Mouse (Mus musculus): ENCODE measurements at regions not wholly inside any gene's neighbourhood (a gene's known extent, or its start where the extent isn't known, plus 50 kb on each side); places are given as distances from the start of the nearest gene placed in this dataset.

DNA sequence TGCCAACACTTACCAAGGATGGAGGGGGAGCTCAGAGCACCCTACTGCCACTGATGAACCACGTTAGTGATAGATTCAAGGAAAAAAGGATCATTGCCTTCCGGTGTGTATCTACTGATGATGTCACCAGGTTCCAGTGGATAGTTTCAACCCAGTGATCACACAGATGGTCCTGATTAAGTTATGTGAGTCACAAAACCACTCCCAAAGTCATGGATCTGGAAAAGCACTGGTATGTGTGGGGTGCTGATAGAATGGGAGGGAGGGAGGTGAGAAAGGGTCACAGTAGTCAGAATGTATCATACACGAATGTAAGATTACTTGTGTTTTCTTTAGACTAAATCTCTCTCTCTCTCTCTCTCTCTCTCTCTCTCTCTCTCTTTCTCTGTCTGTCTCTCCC, 523.6 kb upstream of the Tmpo start:
- Histone ChIP-seq H3K36me3 (ENCODE audit: control insufficient read depth, insufficient read depth, low read length) (no peaks in the 10 kb centered on the region), H3K27me3 (ENCODE audit: control insufficient read depth, insufficient read depth, low read length) (no peaks in the 10 kb centered on the region), H3K4me2 (ENCODE audit: low read depth, severe bottlenecking) (no peak overlapping the region), H3K9ac (ENCODE audit: low read length) (no peak overlapping the region), H3K27ac (replicated peaks; ENCODE audit: low read depth, low read length) (no peak overlapping the region), H3K9me3 (ENCODE audit: control insufficient read depth, low read length) (no peaks in the 10 kb centered on the region), H3K4me3 (ENCODE audit: low read depth, low read length) (no peak overlapping the region), H3K4me1 (ENCODE audit: control insufficient read depth, insufficient read depth, low read length) (no peaks in the 10 kb centered on the region)
- ATAC-seq (ENCODE audit: insufficient number of reproducible peaks, low FRiP score, low TSS enrichment, low read depth) = no peak
- 74% methylated on average over 3 of the region's 3 CpGs for WGBS
- DNase-seq (ENCODE audit: low spot score) = no peak

DNA sequence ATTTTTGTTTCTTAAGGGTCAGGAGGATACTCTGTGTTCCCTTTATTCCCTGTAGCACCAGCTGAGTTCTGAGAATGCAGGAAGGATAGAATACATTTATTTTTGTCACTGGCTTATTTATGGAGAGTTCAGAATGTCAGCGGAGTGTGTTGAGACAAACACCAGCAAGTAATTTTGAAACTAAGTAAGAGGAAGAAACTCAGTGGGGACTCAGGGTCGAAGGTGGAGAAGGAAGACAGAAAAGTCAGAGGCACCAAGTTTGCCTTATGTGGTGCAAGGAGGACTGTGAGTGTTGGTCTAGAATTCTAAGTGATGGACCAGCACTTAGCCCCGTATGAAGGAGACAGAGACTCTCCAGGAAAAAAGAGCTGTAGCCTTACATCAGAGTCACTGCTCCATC, 520.7 kb upstream of the Tmpo start:
- H3K27me3 ChIP-seq (ENCODE audit: control insufficient read depth, insufficient read depth, low read length) = no peaks in the 10 kb centered on the region
- H3K27ac ChIP-seq (replicated peaks; ENCODE audit: low read depth, low read length) = no peak overlapping the region
- H3K9me3 ChIP-seq (ENCODE audit: control insufficient read depth, low read length) = no peaks in the 10 kb centered on the region
- WGBS = 77% methylated on average over 3 of the region's 3 CpGs
- no peak for ATAC-seq (ENCODE audit: insufficient number of reproducible peaks, low FRiP score, low TSS enrichment, low read depth)
- no peak overlapping the region for H3K4me2 ChIP-seq (ENCODE audit: low read depth, severe bottlenecking)
- no peaks in the 10 kb centered on the region for H3K4me1 ChIP-seq (ENCODE audit: control insufficient read depth, insufficient read depth, low read length)
- H3K36me3 ChIP-seq (ENCODE audit: control insufficient read depth, insufficient read depth, low read length) = no peaks in the 10 kb centered on the region
- no peak for DNase-seq (ENCODE audit: low spot score)
- H3K4me3 ChIP-seq (ENCODE audit: low read depth, low read length) = no peak overlapping the region
- H3K9ac ChIP-seq (ENCODE audit: low read length) = no peak overlapping the region

DNA sequence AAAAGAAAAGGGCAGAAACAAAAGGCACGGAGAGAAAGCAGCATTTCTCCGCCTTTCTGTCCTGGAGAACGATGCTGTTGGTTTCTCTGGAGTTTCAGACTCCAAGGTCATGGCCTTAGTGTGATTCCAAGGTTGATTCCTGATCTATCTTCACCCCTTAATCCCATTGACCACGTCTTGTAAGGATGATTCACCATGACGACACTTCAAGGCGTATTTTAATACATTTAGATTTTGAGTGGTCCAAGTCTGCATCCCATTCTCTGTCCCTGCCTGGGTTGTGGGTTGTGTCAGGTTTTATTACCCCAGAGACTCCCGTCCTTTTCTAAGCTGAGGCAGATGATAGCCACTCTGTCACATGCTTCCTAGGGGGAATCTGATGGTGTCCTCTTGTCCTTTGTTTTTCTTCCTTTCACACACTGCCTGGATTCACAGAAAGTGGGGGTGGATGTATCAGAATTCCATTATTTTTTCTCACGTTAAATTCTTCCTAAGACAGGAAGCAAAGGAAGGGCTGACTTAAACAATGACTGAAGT, 505.0 kb upstream of the Tmpo start:
- 76% methylated on average over 8 of the region's 8 CpGs for WGBS
- no peaks in the 10 kb centered on the region for H3K4me1 ChIP-seq (ENCODE audit: control insufficient read depth, insufficient read depth, low read length)
- no peak overlapping the region for H3K9ac ChIP-seq (ENCODE audit: low read length)
- H3K4me3 ChIP-seq (ENCODE audit: low read depth, low read length) = no peak overlapping the region
- H3K9me3 ChIP-seq (ENCODE audit: control insufficient read depth, low read length) = no peaks in the 10 kb centered on the region
- no peak overlapping the region for H3K4me2 ChIP-seq (ENCODE audit: low read depth, severe bottlenecking)
- DNase-seq (ENCODE audit: low spot score) = no peak
- no peak overlapping the region for H3K27ac ChIP-seq (replicated peaks; ENCODE audit: low read depth, low read length)
- ATAC-seq (ENCODE audit: insufficient number of reproducible peaks, low FRiP score, low TSS enrichment, low read depth) = no peak
- H3K36me3 ChIP-seq (ENCODE audit: control insufficient read depth, insufficient read depth, low read length) = no peaks in the 10 kb centered on the region
- H3K27me3 ChIP-seq (ENCODE audit: control insufficient read depth, insufficient read depth, low read length) = no peaks in the 10 kb centered on the region

DNA sequence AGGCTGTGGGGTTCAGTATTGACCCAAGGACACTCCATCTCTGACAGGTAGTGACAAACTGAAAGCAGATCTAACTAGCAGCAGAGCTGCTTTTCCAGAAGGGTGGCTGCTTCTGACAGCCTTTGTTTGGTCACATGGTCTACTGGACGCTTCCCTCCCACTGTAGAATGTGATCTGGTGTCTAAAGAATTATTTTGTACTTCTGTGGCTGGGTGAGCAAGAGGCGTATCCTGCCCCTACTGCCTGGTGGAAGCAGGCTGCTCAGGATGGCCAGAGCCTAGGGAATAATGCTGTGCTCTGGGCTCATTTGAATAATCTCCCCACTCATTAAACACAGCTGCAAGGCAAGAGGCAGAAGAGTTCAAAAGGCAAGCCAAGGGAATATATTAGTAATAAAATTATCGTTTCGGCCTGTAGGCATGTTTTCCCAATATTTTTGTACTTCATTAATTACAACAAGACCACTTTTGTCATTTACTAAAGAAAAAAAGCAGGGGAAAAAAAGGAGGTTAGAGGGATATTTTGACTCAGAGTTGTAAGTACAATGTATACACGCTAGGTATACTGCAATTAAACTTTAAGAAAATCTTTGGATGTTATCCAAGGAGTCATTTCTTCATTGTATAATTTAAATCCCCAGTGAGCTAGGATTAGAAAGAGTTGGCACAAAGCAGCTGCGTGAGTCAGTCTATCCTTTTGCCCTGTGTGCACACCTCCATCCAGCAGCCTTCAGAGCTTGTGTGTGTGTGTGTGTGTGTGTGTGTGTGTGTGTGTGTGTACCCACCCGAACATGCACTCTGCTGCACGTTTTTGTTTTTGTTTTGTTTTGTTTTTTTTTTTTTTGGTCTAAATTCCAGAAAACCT, 504.3 kb upstream of the Tmpo start:
- no peak overlapping the region for H3K9ac ChIP-seq (ENCODE audit: low read length)
- ATAC-seq (ENCODE audit: insufficient number of reproducible peaks, low FRiP score, low TSS enrichment, low read depth) (no peak), DNase-seq (ENCODE audit: low spot score) (no peak)
- H3K36me3 ChIP-seq (ENCODE audit: control insufficient read depth, insufficient read depth, low read length) = no peaks in the 10 kb centered on the region
- no peaks in the 10 kb centered on the region for H3K27me3 ChIP-seq (ENCODE audit: control insufficient read depth, insufficient read depth, low read length)
- no peaks in the 10 kb centered on the region for H3K9me3 ChIP-seq (ENCODE audit: control insufficient read depth, low read length)
- no peak overlapping the region for H3K4me2 ChIP-seq (ENCODE audit: low read depth, severe bottlenecking)
- H3K4me1 ChIP-seq (ENCODE audit: control insufficient read depth, insufficient read depth, low read length) = no peaks in the 10 kb centered on the region
- 69% methylated on average over 8 of the region's 8 CpGs for WGBS
- no peak overlapping the region for H3K27ac ChIP-seq (replicated peaks; ENCODE audit: low read depth, low read length)
- H3K4me3 ChIP-seq (ENCODE audit: low read depth, low read length) = no peak overlapping the region

DNA sequence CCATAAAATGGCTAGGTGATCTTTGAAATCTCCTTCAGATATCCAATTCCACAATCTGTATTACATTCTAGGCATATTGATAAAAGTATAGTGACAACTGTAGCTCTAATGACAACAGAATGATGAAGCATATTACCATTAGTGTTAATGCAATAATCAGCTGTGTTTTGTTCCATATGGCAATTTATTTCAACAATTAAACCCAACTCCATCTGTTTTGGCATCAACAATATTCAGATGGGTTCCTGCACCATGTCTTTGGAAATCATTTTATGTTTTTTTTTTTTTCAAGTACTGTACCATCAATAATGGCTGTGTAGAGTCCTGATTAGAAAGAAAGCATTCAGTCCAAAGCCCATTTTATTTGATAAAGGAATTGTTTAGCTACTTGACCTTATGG, 498.5 kb upstream of the Tmpo start:
- no peaks in the 10 kb centered on the region for H3K27me3 ChIP-seq (ENCODE audit: control insufficient read depth, insufficient read depth, low read length)
- ATAC-seq (ENCODE audit: insufficient number of reproducible peaks, low FRiP score, low TSS enrichment, low read depth) (no peak), DNase-seq (ENCODE audit: low spot score) (no peak)
- no peaks in the 10 kb centered on the region for H3K4me1 ChIP-seq (ENCODE audit: control insufficient read depth, insufficient read depth, low read length)
- H3K36me3 ChIP-seq (ENCODE audit: control insufficient read depth, insufficient read depth, low read length) = no peaks in the 10 kb centered on the region
- no peak overlapping the region for H3K27ac ChIP-seq (replicated peaks; ENCODE audit: low read depth, low read length)
- H3K9me3 ChIP-seq (ENCODE audit: control insufficient read depth, low read length) = no peaks in the 10 kb centered on the region
- no peak overlapping the region for H3K4me2 ChIP-seq (ENCODE audit: low read depth, severe bottlenecking)
- no peak overlapping the region for H3K4me3 ChIP-seq (ENCODE audit: low read depth, low read length)
- H3K9ac ChIP-seq (ENCODE audit: low read length) = no peak overlapping the region

DNA sequence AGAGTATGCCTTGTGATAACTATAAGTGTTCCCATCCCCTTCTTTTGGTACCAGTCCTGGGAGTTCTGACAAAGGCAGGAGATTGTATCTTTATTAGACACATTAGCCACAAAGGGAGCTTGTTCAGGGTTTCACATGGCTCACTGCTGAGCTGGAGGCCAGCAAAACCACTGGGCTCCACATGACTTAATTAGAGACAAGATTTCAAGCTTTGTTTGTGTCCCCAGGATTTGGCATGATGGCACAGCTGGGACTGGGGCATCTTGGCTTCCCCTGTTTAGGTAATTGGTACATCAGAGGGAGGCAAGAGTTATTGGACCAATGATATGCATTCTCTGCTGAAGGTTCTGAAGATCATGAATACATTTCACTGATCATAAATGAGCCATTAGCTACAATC, 456.8 kb upstream of the Tmpo start:
- Histone ChIP-seq H3K9me3 (ENCODE audit: control insufficient read depth, low read length) (no peaks in the 10 kb centered on the region), H3K27me3 (ENCODE audit: control insufficient read depth, insufficient read depth, low read length) (no peaks in the 10 kb centered on the region), H3K27ac (replicated peaks; ENCODE audit: low read depth, low read length) (no peak overlapping the region), H3K4me2 (ENCODE audit: low read depth, severe bottlenecking) (no peak overlapping the region), H3K36me3 (ENCODE audit: control insufficient read depth, insufficient read depth, low read length) (no peaks in the 10 kb centered on the region), H3K4me1 (ENCODE audit: control insufficient read depth, insufficient read depth, low read length) (no peaks in the 10 kb centered on the region), H3K4me3 (ENCODE audit: low read depth, low read length) (no peak overlapping the region), H3K9ac (ENCODE audit: low read length) (no peak overlapping the region)
- ATAC-seq (ENCODE audit: insufficient number of reproducible peaks, low FRiP score, low TSS enrichment, low read depth) (no peak), DNase-seq (ENCODE audit: low spot score) (no peak)

DNA sequence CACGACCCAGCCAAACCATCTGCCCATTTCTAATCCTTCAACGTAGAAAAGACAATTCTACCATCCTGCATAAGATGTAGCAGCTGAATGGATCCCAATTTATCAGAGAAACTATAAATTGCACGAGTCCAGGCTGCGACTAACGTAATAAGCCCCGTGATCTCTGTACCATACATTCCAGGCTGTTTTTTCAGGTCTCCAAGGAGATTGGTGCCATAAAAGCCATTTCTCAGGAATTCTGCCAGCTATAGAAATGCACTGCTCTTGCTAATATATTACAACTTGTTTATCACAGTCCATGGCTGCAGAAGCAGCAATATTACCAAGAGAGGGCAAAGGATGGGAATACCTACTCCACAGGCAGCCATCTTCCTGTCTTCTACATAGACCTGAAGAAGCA, 447.6 kb upstream of the Tmpo start:
- no peak overlapping the region for H3K27ac ChIP-seq (replicated peaks; ENCODE audit: low read depth, low read length)
- H3K36me3 ChIP-seq (ENCODE audit: control insufficient read depth, insufficient read depth, low read length) = no peaks in the 10 kb centered on the region
- no peaks in the 10 kb centered on the region for H3K27me3 ChIP-seq (ENCODE audit: control insufficient read depth, insufficient read depth, low read length)
- no peaks in the 10 kb centered on the region for H3K9me3 ChIP-seq (ENCODE audit: control insufficient read depth, low read length)
- ATAC-seq (ENCODE audit: insufficient number of reproducible peaks, low FRiP score, low TSS enrichment, low read depth) (no peak), DNase-seq (ENCODE audit: low spot score) (no peak)
- no peak overlapping the region for H3K4me3 ChIP-seq (ENCODE audit: low read depth, low read length)
- H3K4me2 ChIP-seq (ENCODE audit: low read depth, severe bottlenecking) = no peak overlapping the region
- 74% methylated on average over 6 of the region's 6 CpGs for WGBS
- H3K9ac ChIP-seq (ENCODE audit: low read length) = no peak overlapping the region
- H3K4me1 ChIP-seq (ENCODE audit: control insufficient read depth, insufficient read depth, low read length) = no peaks in the 10 kb centered on the region

DNA sequence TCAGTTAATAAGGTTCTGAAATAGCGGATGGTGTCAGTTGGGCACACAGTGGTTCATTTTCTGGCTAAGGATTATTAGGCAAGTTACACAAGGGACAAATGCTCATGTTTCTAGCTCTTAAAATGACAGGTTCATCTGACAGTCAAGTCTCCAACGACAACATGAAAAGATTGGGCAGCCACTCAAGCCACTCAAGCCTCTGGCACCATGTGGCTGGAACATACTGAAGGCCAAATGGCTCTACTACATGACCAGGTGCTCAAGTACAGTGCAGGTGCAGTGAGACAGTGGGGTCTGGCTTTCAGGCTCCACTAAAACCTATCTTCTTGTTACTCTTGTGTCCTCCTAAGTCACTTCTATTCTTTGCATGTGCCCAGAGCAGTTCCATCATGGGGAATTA, 441.2 kb upstream of the Tmpo start:
- Histone ChIP-seq H3K4me3 (ENCODE audit: low read depth, low read length) (no peak overlapping the region), H3K4me1 (ENCODE audit: control insufficient read depth, insufficient read depth, low read length) (no peaks in the 10 kb centered on the region), H3K9ac (ENCODE audit: low read length) (no peak overlapping the region), H3K27me3 (ENCODE audit: control insufficient read depth, insufficient read depth, low read length) (no peaks in the 10 kb centered on the region), H3K9me3 (ENCODE audit: control insufficient read depth, low read length) (no peaks in the 10 kb centered on the region), H3K4me2 (ENCODE audit: low read depth, severe bottlenecking) (no peak overlapping the region), H3K36me3 (ENCODE audit: control insufficient read depth, insufficient read depth, low read length) (no peaks in the 10 kb centered on the region), H3K27ac (replicated peaks; ENCODE audit: low read depth, low read length) (no peak overlapping the region)
- ATAC-seq (ENCODE audit: insufficient number of reproducible peaks, low FRiP score, low TSS enrichment, low read depth) = no peak
- WGBS = 81% methylated on average over 2 of the region's 2 CpGs
- no peak for DNase-seq (ENCODE audit: low spot score)
